Mouse (Mus musculus): ENCODE measurements at regions not wholly inside any gene's neighbourhood (a gene's known extent, or its start where the extent isn't known, plus 50 kb on each side); places are given as distances from the start of the nearest gene placed in this dataset.

- DNase-seq: no peak
Observed at GRCm38 (mm10) chr14:80083724-80084123, 99.8 kb downstream of the Olfm4 start.

GRCm38 (mm10) chr14:80097238-80097637, 113.4 kb downstream of the Olfm4 start:
- no peak for DNase-seq

GRCm38 (mm10) chr14:80113115-80113687, 129.3 kb downstream of the Olfm4 start:
- no peak for DNase-seq

GRCm38 (mm10) chr14:80114326-80114725, 130.4 kb downstream of the Olfm4 start:
- DNase-seq: no peak

GRCm38 (mm10) chr14:80125156-80125555, 141.3 kb downstream of the Olfm4 start:
- DNase-seq: peak; percentile 57 to 71

- peak; percentile 22 to 44 for DNase-seq
Observed at GRCm38 (mm10) chr14:80128181-80128580, 144.3 kb downstream of the Olfm4 start.

GRCm38 (mm10) chr14:80137541-80137940, 153.7 kb downstream of the Olfm4 start:
- DNase-seq: no peak

- no peak for DNase-seq
Observed at GRCm38 (mm10) chr14:80138991-80139791, 155.3 kb downstream of the Olfm4 start.

- DNase-seq: no peak
Observed at GRCm38 (mm10) chr14:80157002-80157401, 173.1 kb downstream of the Olfm4 start.

GRCm38 (mm10) chr14:80169211-80169610, 185.3 kb downstream of the Olfm4 start:
- DNase-seq: no peak

GRCm38 (mm10) chr14:80170450-80171180, 186.7 kb downstream of the Olfm4 start:
- DNase-seq: no peak

GRCm38 (mm10) chr14:80172799-80173484, 189.1 kb downstream of the Olfm4 start:
- DNase-seq: no peak

GRCm38 (mm10) chr14:80176464-80176863, 192.6 kb downstream of the Olfm4 start:
- DNase-seq: no peak

- DNase-seq: no peak
Observed at GRCm38 (mm10) chr14:80195041-80195440, 211.2 kb downstream of the Olfm4 start.

- peak in 1 of 2 experiments; percentile 26 for DNase-seq
Observed at GRCm38 (mm10) chr14:80212916-80213315, 229.0 kb downstream of the Olfm4 start.

GRCm38 (mm10) chr14:80213666-80214065, 229.8 kb downstream of the Olfm4 start:
- no peak for DNase-seq

GRCm38 (mm10) chr14:80215960-80216552, 232.2 kb downstream of the Olfm4 start:
- peak; percentile 32 to 48 for DNase-seq

- DNase-seq: no peak
Observed at GRCm38 (mm10) chr14:80232066-80232465, 248.2 kb downstream of the Olfm4 start.

GRCm38 (mm10) chr14:80232976-80233375, 249.1 kb downstream of the Olfm4 start:
- no peak for DNase-seq

GRCm38 (mm10) chr14:80237136-80237535, 253.3 kb downstream of the Olfm4 start:
- no peak for DNase-seq

GRCm38 (mm10) chr14:80237552-80237951, 253.7 kb downstream of the Olfm4 start:
- no peak for DNase-seq

- peak; percentile 48 to 52 for DNase-seq
Observed at GRCm38 (mm10) chr14:80244640-80245302, 260.9 kb downstream of the Olfm4 start.

Data from layer of hippocampus, postnatal 36 days (tissue).